Mouse (Mus musculus): ENCODE results near the gene Shpk. TPM values are rescaled to one million over a fixed set of nuclear protein-coding genes. Genes with fewer than 3 reads are reported as not detected.

Shpk gene
- polyA plus RNA-seq (2016; fragmentation: Nextera tagmentation; extraction: Ambion mirVana) = 2.4 TPM in 2 replicates

DNA sequence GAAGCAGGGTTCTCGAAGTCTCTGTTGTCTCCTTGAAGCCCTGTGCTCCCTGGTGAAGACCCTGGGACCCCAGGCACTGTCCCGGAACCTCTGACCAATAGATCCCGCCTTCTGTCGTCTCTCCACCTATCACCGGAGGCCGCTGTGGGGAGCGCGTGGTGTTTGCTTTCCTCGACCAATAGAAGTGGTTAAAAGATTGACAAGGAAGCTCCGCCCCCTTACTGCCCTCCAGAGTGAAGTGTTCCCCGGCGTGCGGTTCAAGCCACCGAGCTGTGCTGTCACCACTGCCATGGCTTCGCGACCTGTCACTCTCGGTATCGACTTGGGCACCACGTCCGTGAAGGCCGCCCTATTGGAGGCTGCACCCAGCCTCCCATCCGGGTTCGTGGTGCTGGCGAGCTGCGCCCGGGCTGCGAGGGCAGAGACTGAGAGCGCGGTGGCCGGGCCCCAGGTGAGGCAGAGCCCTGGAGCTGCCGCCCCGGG, at the start of gene Shpk:
Shpk (plus strand) TSS at position 231 of the 483 bp plus-strand sequence.
- peaks cover 15% of the 10 kb centered on the region for H3K4me1 ChIP-seq
- WGBS = under 1% methylated on average over 32 of the region's 32 CpGs
- ATAC-seq (ENCODE audit: low FRiP score) = peak; percentile 98

DNA sequence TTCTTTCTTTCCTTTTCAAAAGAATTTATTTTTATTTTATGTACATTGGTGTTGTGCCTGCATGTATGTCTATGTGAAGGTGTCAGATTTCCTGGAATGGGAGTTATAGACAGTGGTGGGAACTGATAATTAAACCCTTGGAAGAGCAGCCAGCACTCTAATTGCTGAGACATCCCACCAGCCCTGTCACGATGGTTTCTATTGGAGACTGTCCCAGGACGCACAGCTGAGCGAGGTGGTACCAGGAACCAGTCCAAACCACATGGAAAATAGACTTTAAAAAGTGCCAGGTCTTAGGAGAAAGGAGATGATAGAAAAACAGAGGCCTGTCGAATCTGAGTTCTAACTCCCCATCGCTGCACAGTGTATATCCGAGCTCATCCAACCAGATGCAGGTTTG, 44.2 kb upstream of the Shpk start:
- H3K36me3 ChIP-seq = no peaks in the 10 kb centered on the region
- H3K4me1 ChIP-seq = peaks cover 1% of the 10 kb centered on the region
- 85% methylated on average over 6 of the region's 6 CpGs for WGBS
- no peaks in the 10 kb centered on the region for H3K9me3 ChIP-seq (replicated peaks)
- H3K9ac ChIP-seq = no peak overlapping the region
- no peak overlapping the region for H3K4me3 ChIP-seq
- peaks cover 16% of the 10 kb centered on the region for H3K27me3 ChIP-seq
- no peak for ATAC-seq (ENCODE audit: low FRiP score)
- H3K4me2 ChIP-seq (replicated peaks) = no peak overlapping the region
- H3K27ac ChIP-seq = no peak overlapping the region

More for the DNA sequence above, at the start of gene Shpk:
- Histone ChIP-seq H3K9me3 (replicated peaks) (no peaks in the 10 kb centered on the region), H3K27ac (no peak within 1 kb of the TSS), H3K27me3 (no peaks in the 10 kb centered on the region), H3K9ac (peak within 1 kb of the TSS; percentile 69), H3K4me3 (peak within 1 kb of the TSS; percentile 59), H3K4me2 (replicated peaks) (peak within 1 kb of the TSS; percentile 87), H3K36me3 (peaks cover 5% of the 10 kb centered on the region; the same call in 1 of the 2 replicates)

DNA sequence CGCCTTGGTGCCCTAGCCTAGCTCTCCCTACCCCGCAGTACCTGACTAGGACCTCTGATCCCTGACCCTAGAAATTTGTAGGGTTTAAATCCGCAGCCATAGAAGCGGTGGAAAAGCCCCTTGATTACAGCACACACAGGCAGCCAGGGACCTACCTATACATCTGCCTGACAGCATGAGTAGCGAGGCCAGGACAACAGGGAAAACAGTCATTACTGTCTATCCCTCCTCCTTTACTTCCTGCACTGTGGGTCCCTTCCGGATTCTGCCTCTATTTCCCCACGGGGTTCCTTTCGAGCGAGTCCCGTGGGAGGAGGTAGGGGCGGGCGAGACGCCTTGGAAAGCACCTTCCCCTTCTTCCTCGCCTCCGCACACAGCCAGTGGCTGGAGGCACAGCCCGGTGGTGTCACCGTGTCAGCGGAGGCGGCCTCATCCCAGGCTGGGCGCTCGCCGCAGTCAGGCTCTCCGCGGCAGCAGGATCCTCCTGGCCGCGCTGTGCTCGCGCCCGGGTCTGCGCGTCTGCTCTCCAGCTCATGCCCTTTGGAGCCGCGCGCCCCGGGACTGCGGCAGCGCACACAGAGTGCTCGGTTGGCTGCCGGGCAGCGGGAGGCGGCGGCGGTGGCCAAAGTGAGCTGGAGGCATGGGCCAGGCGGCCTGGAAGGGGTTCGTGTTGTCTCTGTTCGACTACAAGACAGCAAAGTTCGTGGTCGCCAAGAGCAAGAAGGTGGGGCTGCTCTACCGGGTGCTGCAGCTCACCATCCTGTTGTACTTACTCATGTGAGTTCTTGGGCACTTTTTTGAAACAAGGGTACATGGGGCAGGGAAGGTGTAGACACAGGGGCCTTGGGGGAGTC, 39.1 kb upstream of the Shpk start, which contains the start of gene P2rx5:
P2rx5 (plus strand) TSS at position 465 of the 854 bp plus-strand sequence.
- Histone ChIP-seq H3K27ac (no peak within 1 kb of the TSS), H3K4me3 (peak within 1 kb of the TSS; percentile 47), H3K36me3 (no peaks in the 10 kb centered on the region), H3K4me2 (replicated peaks) (peak within 1 kb of the TSS; percentile 85), H3K9ac (peak within 1 kb of the TSS; percentile 60), H3K4me1 (peaks cover 11% of the 10 kb centered on the region), H3K9me3 (replicated peaks) (no peaks in the 10 kb centered on the region), H3K27me3 (peaks cover 32% of the 10 kb centered on the region)
- 2% methylated on average over 49 of the region's 49 CpGs for WGBS
- peak; percentile 74 for ATAC-seq (ENCODE audit: low FRiP score)

DNA sequence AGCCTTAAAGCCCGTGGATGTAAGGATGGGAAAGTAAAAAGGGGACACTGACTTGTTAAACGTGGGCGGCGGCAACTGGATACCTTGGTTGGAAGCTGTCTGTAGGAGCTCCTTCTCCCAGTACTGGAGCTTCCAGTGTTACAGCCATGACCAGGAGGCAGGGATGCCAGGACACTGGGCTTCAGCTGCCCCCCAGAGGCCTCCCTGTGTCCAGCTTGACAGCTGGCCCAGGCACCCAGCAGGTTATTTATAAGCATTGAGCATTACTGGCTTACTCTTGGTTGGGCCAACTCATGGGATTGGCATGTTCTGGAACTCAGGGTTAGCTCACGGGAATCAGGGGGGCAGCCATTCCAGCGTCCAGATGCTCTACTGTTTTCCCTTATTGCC, 38.5 kb upstream of the Shpk start:
- H3K27ac ChIP-seq = no peak overlapping the region
- ATAC-seq (ENCODE audit: low FRiP score) = no peak
- no peaks in the 10 kb centered on the region for H3K9me3 ChIP-seq (replicated peaks)
- H3K36me3 ChIP-seq = no peaks in the 10 kb centered on the region
- 27% methylated on average over 6 of the region's 6 CpGs for WGBS
- peaks cover 32% of the 10 kb centered on the region for H3K27me3 ChIP-seq
- H3K4me3 ChIP-seq = peak overlapping the region; percentile 47
- peak overlapping the region; percentile 85 for H3K4me2 ChIP-seq (replicated peaks)
- H3K9ac ChIP-seq = peak overlapping the region; percentile 60; the same call in 1 of the 2 replicates
- peaks cover 11% of the 10 kb centered on the region for H3K4me1 ChIP-seq

DNA sequence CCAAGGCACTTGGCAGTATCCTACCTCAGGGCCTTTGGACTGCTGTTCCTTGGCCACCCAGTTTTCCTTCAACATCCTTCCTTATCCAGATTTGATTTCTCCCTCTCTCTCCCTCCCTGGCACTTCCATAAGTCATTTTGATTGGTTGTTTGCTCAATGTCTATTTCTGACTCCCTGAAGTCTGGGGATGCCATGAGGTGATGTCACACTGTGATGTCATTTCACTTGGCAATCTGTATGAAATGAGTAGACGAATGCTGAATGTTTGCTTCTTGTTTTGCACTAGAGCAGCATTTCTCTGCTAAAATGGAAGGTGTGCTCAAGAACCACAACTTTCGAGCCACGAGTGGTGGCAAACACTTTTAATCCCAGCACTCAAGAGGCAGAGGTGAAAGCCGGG, 37.6 kb upstream of the Shpk start:
- H3K4me2 ChIP-seq (replicated peaks) = no peak overlapping the region
- peaks cover 11% of the 10 kb centered on the region for H3K4me1 ChIP-seq
- no peak overlapping the region for H3K4me3 ChIP-seq
- H3K27me3 ChIP-seq = peaks cover 32% of the 10 kb centered on the region
- ATAC-seq (ENCODE audit: low FRiP score) = no peak
- no peak overlapping the region for H3K27ac ChIP-seq
- H3K36me3 ChIP-seq = no peaks in the 10 kb centered on the region
- H3K9ac ChIP-seq = no peak overlapping the region
- 85% methylated on average over 4 of the region's 4 CpGs for WGBS
- no peaks in the 10 kb centered on the region for H3K9me3 ChIP-seq (replicated peaks)

DNA sequence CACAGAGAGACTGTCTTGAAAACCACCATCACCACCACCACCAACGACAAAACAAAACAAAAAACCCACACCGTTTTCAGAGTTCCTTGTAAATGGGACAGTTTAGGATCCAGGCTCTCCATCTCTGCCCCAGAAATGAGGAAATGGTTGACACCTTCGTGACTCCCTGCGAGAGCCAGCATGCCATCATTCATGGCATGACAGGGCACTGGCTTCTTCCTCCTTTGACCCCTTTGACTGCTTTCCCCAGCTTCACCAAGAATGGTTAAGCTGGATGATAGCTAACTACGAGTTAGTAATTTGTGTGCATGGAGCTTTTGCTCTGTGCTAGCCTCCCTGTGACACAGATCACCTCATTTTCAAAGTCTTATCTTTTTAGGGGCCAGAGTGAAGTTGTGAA, 37.0 kb upstream of the Shpk start:
- WGBS = 73% methylated on average over 5 of the region's 5 CpGs
- ATAC-seq (ENCODE audit: low FRiP score) = no peak
- peaks cover 32% of the 10 kb centered on the region for H3K27me3 ChIP-seq

DNA sequence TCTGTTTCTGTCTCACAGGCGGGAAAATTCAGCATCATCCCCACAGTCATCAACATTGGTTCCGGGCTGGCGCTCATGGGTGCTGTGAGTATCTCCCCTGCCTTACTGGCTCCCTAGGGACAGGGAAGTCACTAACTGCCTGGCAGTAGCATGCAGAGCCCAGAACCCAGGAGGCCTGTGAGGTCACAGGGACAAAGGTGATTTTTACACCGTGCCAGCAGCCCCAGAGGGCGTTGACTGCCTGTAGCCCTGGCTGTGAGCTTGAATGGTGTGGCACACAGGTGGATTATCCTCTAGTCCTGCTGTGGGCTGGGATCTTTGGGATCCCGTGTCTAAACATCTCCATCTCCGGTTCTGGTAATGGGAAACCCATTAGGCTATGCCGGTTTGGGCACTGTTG, 31.2 kb upstream of the Shpk start:
- ATAC-seq (ENCODE audit: low FRiP score) = no peak
- WGBS = 81% methylated on average over 8 of the region's 8 CpGs

More for the DNA sequence above, 37.0 kb upstream of the Shpk start:
- Histone ChIP-seq H3K27ac (no peak overlapping the region), H3K4me3 (no peak overlapping the region), H3K4me2 (replicated peaks) (no peak overlapping the region), H3K4me1 (peaks cover 11% of the 10 kb centered on the region), H3K36me3 (no peaks in the 10 kb centered on the region), H3K9me3 (replicated peaks) (no peaks in the 10 kb centered on the region), H3K9ac (no peak overlapping the region)

DNA sequence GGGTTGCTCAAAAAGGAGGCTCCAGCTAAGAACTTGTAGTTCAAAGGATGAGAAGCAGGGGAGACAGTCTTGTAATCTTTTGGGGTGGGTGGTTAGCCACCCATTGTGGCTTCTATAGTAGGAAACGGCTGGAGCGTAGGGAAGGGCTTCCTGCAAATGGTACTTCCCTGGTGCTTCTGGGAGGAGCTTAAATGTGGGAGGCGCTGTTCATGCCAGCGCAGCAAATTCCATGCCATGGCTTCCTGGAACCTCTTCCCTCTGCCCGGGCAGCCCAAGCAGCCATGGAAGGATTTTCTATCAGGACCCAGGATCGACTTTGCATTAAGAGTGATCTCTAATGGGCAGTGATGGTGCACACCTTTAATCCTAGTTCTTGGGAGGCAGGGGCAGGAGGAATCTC, 30.7 kb upstream of the Shpk start:
- WGBS = 87% methylated on average over 6 of the region's 6 CpGs
- Histone ChIP-seq H3K27me3 (no peaks in the 10 kb centered on the region), H3K4me3 (no peak overlapping the region), H3K4me1 (no peaks in the 10 kb centered on the region), H3K9ac (no peak overlapping the region), H3K27ac (no peak overlapping the region), H3K36me3 (peaks cover 11% of the 10 kb centered on the region), H3K4me2 (replicated peaks) (no peak overlapping the region), H3K9me3 (replicated peaks) (no peaks in the 10 kb centered on the region)
- no peak for ATAC-seq (ENCODE audit: low FRiP score)

More for the DNA sequence above, 31.2 kb upstream of the Shpk start:
- H3K4me3 ChIP-seq = no peak overlapping the region
- H3K9me3 ChIP-seq (replicated peaks) = no peaks in the 10 kb centered on the region
- H3K27ac ChIP-seq = no peak overlapping the region
- no peak overlapping the region for H3K9ac ChIP-seq
- no peaks in the 10 kb centered on the region for H3K4me1 ChIP-seq
- no peaks in the 10 kb centered on the region for H3K27me3 ChIP-seq
- H3K4me2 ChIP-seq (replicated peaks) = no peak overlapping the region
- peaks cover 11% of the 10 kb centered on the region for H3K36me3 ChIP-seq

DNA sequence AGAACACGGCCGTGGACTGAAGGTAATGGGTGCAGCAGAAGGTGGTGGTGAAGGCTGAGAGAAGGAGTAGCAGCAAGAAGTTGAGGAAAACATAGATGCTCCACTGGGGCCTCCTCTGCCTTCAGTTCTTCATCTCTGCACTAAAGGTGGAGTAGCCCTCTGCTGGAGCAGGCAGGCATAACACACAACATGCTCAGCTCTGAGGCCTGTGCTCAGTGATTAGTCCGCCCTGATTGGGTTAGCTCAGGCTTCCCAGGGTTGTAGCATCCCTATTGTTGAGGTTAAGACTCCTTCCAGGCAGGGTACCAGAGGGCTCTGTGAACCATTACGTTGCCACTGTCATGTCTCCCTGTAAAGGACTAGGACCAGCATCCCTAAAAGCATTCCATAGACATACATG, 30.0 kb upstream of the Shpk start:
- H3K9ac ChIP-seq = no peak overlapping the region
- H3K36me3 ChIP-seq = peaks cover 13% of the 10 kb centered on the region
- H3K4me1 ChIP-seq = no peaks in the 10 kb centered on the region
- no peaks in the 10 kb centered on the region for H3K9me3 ChIP-seq (replicated peaks)
- WGBS = 38% methylated on average over 4 of the region's 4 CpGs
- H3K27ac ChIP-seq = no peak overlapping the region
- no peak overlapping the region for H3K4me3 ChIP-seq
- H3K4me2 ChIP-seq (replicated peaks) = no peak overlapping the region
- ATAC-seq (ENCODE audit: low FRiP score) = no peak
- no peaks in the 10 kb centered on the region for H3K27me3 ChIP-seq

DNA sequence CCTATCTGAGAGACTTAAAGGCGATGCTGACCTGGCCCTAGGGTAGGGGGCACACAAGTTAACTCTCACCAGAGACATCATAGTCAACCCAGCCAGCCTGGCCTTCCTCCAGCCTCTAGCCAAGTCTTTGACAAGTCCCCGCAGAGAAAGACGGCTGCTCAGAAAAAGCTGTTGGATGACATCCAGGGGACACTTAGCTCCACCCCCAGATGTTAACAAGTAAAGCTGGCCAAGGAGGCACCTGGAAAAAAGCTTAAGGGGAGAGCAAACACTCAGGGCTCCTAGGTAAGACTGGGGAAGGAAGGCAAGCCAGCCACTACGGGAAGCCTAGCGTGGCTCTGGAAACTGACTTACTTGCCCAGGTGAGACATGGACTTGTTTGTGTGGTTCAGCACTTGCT, 27.1 kb upstream of the Shpk start:
- Histone ChIP-seq H3K27ac (no peak overlapping the region), H3K4me3 (no peak overlapping the region), H3K27me3 (no peaks in the 10 kb centered on the region), H3K36me3 (peaks cover 19% of the 10 kb centered on the region), H3K9ac (no peak overlapping the region), H3K9me3 (replicated peaks) (no peaks in the 10 kb centered on the region), H3K4me2 (replicated peaks) (no peak overlapping the region), H3K4me1 (peaks cover 16% of the 10 kb centered on the region)
- 69% methylated on average over 5 of the region's 5 CpGs for WGBS
- ATAC-seq (ENCODE audit: low FRiP score) = no peak

DNA sequence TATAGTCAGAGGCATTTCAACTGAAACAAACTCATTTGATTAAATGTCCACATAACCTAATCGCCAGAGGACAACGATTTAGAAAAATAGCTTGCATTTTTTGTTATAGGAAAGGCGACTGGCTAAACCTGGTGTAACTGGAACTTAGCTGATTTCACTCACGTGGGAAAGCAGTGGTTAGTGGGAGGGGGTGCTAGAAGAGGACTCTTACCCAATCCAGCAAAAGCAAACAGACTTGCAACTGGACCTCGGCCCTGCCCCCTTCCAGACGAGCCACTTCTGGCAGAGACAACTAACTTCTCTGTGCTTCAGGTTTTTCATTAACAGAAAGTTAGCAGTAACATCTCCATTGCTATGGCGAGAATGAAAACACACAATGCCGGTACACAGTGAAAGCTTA, 23.6 kb upstream of the Shpk start:
- H3K4me2 ChIP-seq (replicated peaks) = peak overlapping the region; percentile 68
- H3K27me3 ChIP-seq = no peaks in the 10 kb centered on the region
- ATAC-seq (ENCODE audit: low FRiP score) = no peak
- H3K36me3 ChIP-seq = peaks cover 24% of the 10 kb centered on the region
- no peak overlapping the region for H3K9ac ChIP-seq
- no peaks in the 10 kb centered on the region for H3K9me3 ChIP-seq (replicated peaks)
- WGBS = 45% methylated on average over 8 of the region's 8 CpGs
- H3K4me3 ChIP-seq = peak overlapping the region; percentile 65
- no peak overlapping the region for H3K27ac ChIP-seq
- H3K4me1 ChIP-seq = peaks cover 32% of the 10 kb centered on the region

DNA sequence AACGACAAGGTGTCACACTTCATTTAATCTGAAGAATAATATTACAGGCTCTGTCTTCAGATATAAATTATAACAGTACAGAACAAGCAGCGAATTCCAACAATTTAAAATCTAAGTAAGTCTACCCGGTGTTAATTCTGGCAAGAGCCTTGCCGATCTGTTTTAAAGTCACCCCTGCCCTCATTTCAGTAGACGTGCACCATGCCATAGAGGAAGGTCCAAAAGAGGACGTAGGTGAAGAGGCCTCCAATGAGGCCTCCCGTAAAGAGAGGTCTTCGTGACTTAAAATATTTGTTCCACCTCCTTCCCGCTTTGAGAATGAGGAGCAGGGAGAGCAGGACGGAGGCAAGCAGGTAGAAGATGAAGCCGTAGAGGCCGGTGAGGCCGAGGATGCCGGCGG, 23.1 kb upstream of the Shpk start:
- Histone ChIP-seq H3K4me3 (peak overlapping the region; percentile 65), H3K36me3 (peaks cover 27% of the 10 kb centered on the region), H3K4me2 (replicated peaks) (peak overlapping the region; percentile 68), H3K9me3 (replicated peaks) (no peaks in the 10 kb centered on the region), H3K27ac (peak overlapping the region; percentile 86), H3K27me3 (no peaks in the 10 kb centered on the region), H3K4me1 (peaks cover 32% of the 10 kb centered on the region), H3K9ac (peak overlapping the region; percentile 77)
- no peak for ATAC-seq (ENCODE audit: low FRiP score)
- 2% methylated on average over 15 of the region's 15 CpGs for WGBS
